Comparison of ENCODE assay signal across 11 mouse cellular contexts in the genomic region with DNA sequence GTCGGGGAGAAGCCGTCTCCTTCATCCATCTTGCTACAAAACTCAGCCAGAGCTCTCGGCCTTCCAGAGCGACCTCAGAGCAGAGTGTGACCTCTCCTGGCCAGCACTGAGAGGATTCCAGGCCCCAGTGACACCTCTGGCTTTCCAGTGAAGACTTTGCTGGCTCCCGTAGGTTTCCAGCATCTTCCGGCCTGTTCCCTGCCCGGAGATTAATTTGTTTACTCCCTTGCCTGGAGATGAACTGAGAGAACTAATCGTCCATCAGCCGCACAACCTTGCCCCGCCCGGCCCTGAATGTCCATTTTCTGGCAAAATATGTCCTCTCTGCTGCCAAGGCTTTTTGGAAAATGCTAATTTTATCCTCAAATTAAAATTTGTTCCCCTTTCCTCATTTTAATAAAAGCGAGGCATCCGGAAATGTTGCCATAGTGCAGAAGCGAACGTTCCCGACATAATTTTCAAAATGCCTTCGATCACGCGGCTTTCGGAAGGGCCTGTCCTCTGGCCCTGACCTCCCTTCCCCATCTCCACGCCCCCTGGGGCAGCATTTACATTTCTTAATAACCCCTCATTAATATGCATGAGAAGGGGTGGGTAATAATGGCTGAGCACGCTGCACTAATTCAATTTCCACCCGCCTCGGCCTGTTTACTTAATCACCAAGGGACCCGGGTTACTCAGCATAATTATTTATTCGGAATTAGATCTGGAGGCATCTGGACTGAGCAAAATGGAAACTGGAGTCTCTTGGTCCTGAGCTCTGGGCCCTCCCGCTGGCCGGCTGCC. TPM values are rescaled to one million over a fixed set of nuclear protein-coding genes. Genes with fewer than 3 reads are reported as not detected.
A peak's percentile ranks its signal among the peaks of the same experiment; 100 is the strongest.
DNase-seq lines count a peak whose midpoint lies in the region; ATAC-seq lines count a peak whose summit lies in the region.
"Had no signal": no experiment of that assay in that cellular context is flagged by ENCODE, and none has a peak within 500 bp of the region (broad histone marks: within the 10 kb centered on the region; RNA-seq: fewer than 3 reads in every experiment).

No protein-coding gene starts in this region.

- H3K27ac ChIP-seq in forebrain, embryonic 13.5 days: peak overlapping the region; percentile 51
- H3K27ac ChIP-seq: embryonic facial prominence, embryonic 12.5 days; stomach, embryonic 15.5 days had no signal

- peaks cover 57% of the 10 kb centered on the region for H3K4me1 ChIP-seq in forebrain, embryonic 13.5 days

- 10% methylated on average over 28 of the region's 28 CpGs for WGBS in forebrain, embryonic 13.5 days

- intact Hi-C loops in left cerebral cortex, postnatal 4 days (cut with DNase I): no loop called here
- intact Hi-C loops in left cerebral cortex, postnatal 10 days (cut with DNase I): no loop called here

- peak overlapping the region; percentile 41 for H3K4me2 ChIP-seq in forebrain, embryonic 13.5 days
- H3K4me2 ChIP-seq: embryonic facial prominence, embryonic 12.5 days; lung, embryonic 14.5 days; stomach, embryonic 15.5 days had no signal

- H3K36me3 ChIP-seq in forebrain, embryonic 13.5 days (ENCODE audit: poor library complexity, severe bottlenecking): no peaks in the 10 kb centered on the region
- H3K36me3 ChIP-seq: embryonic facial prominence, embryonic 12.5 days; stomach, embryonic 15.5 days had no signal

- DNase-seq in left cerebral cortex, postnatal 4 days: peak; percentile 29
- DNase-seq in left cerebral cortex, postnatal 10 days (ENCODE audit: extremely low spot score in 1 of 2, low spot score in 2 of 2): no peak
- DNase-seq in kidney, postnatal 14 days: peak; percentile 60
- DNase-seq in retina, embryonic 14.5 days (ENCODE audit: low spot score): peak; percentile 30
- no peak for DNase-seq in liver
- DNase-seq: lung, embryonic 14.5 days had no signal

- peak; percentile 61; the same call in 1 of the 2 replicates for ATAC-seq in forebrain, embryonic 13.5 days
- ATAC-seq in granulocyte monocyte progenitor cell, adult 5-6 weeks (replicated peaks; ENCODE audit: poor library complexity, severe bottlenecking): no peak
- no peak for ATAC-seq in frontal cortex, adult (ENCODE audit: low TSS enrichment)

- H3K9ac ChIP-seq in forebrain, embryonic 13.5 days: no peak overlapping the region
- H3K9ac ChIP-seq: embryonic facial prominence, embryonic 12.5 days; lung, embryonic 14.5 days; stomach, embryonic 15.5 days had no signal

- H3K4me3 ChIP-seq in forebrain, embryonic 13.5 days: no peak overlapping the region
- H3K4me3 ChIP-seq: embryonic facial prominence, embryonic 12.5 days; stomach, embryonic 15.5 days had no signal

- no peaks in the 10 kb centered on the region for H3K9me3 ChIP-seq in forebrain, embryonic 13.5 days (replicated peaks)
- H3K9me3 ChIP-seq: embryonic facial prominence, embryonic 12.5 days; stomach, embryonic 15.5 days had no signal

- peaks cover 2% of the 10 kb centered on the region; the same call in 1 of the 2 replicates for H3K27me3 ChIP-seq in forebrain, embryonic 13.5 days

RNA-seq across cellular contexts. Expression of a gene that starts 32.0 kb away (rescaled TPM):
- total RNA-seq in left cerebral cortex, postnatal 4 days (2021): 10 to 100 TPM; 32.8 to 39.3 TPM
- 10 to 100 TPM; 25.2 to 26.6 TPM for total RNA-seq in left cerebral cortex, postnatal 10 days (2021)
- 96.6 and 97.1 TPM in 2 replicates for polyA plus RNA-seq in forebrain, embryonic 13.5 days (2015; fragmentation: Nextera tagmentation; extraction: Ambion mirVana)
- total RNA-seq in granulocyte monocyte progenitor cell, adult 5-6 weeks (2014; fragmentation: Nextera tagmentation): 26.0 and 33.9 TPM in 2 replicates
- 47.1 and 60.9 TPM in 2 replicates for total RNA-seq in granulocyte monocyte progenitor cell, adult 5-6 weeks (2017)

Comparison
In these comparisons a context has a peak if more than half of its experiments do, and no peak if none do; other contexts are left out.
1. DNase-seq: peak in left cerebral cortex, postnatal 4 days (single experiment), kidney, postnatal 14 days (single experiment) and retina, embryonic 14.5 days (single experiment); none in left cerebral cortex, postnatal 10 days (0 of 2) and liver (single experiment).